Mouse (Mus musculus): ENCODE results near the gene Thrap3.
"Not testable (repeated sequence)": the region's sequence is repeated elsewhere in the genome, so short reads cannot be mapped to it uniquely, and the experiment has no call there.

Thrap3 gene

DNA sequence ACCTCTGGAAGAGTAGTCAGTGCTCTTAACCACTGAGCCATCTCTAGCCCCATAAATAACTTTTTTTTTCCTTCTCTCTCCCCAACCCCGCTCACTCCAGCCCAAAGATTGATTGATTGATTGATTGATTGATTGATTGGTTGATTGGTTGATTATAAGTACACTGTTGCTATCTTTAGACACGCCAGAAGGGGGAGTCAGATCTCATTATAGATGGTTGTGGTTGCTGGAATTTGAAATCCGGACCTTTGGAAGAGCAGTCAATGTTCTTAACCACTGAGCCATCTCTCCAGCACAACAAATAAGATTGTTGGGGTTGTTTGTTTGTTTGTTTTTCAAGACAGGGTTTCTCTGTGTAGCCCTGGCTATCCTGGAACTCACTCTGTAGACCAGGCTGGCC lies 17.0 kb upstream of the Thrap3 start:
- not testable (repeated sequence) for DNase-seq (ENCODE audit: low spot score in 2 of 2)

DNA sequence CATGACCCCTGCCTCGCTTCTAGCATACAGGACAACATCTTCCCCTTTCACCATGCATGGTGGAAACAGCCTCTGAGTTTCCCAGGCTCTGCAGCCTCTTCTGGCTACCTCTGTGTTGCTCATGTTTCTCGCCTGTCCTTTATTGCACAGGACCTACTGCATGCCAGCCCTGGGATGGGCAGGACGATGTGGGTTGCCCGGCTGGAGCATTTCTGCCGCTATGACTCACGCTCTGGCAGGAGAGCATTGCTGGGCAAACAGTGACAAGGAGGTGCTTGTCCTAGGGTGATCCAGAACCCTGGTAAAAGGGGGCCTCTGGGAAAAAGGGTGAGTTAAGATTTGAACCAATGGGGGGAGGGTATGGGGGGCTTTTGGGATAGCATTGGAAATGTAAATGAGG lies 15.2 kb upstream of the Thrap3 start:
- DNase-seq (ENCODE audit: low spot score in 2 of 2), result no peak

DNA sequence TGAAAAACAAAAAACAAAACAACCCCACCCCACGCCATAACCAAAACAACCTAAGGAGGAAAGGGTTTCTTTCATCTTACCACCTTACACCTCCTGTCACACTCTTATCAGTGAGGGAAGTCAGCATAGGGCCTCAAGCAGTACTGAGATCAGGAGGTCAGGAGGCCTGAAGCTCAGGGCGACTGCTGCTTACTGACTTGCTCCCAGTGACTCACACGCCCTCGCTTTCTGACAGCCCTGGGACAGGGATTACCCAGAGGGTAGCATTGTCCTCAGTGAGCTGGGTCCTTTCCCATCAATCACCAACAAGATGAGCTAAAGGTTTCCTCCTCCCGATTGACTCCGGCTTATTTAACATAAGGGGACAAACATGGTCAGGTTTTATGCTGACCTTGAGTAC lies 4.5 kb upstream of the Thrap3 start:
- no peak for DNase-seq (ENCODE audit: low spot score in 2 of 2)

DNA sequence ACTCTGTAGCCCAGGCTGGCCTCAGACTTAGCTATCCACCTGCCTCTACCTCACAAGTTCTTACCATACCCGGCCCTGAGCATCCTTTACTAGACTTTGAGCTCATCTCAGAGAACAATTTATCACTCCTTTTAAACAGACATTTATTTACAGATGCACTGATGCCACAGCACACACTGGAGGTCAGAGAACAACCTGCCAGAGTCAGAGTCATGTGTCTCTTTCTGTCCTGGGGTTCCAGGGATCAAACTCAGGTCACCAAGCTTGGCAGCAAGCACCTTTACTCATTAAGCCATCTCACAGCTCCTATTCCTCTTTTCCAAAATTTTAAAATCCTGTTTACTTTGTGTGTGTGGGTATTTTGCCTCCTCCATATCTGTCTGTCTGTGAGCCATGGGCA lies 2.8 kb upstream of the Thrap3 start:
- DNase-seq (ENCODE audit: low spot score in 2 of 2), result no peak

DNA sequence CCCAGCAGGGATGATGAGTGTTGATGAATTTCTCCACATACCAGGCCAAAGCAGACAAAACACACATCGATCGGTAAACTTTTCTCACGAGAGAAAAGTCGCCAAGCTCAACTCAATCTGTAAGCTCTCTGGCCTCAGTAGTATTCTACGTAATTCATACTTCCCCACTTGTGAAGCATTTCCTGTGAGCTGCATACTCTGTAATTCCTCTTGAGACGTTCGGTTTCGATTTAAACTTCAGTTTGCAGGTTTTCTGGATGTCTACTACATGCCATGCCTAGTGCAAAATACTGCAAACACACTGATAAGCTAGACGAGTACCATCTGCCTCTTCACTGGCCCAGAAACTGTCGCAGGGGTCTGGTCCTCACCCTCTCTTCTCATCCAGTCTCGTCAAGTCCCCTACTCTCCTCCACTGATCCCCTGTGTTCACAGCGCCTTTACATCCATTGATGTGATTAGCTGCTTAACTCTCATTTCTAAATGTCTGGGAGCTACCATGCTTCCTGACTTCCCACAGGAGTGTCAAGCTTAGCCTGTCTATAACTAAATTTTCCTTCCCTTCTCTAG lies 2.2 kb upstream of the Thrap3 start:
- DNase-seq (ENCODE audit: low spot score in 2 of 2), result no peak

DNA sequence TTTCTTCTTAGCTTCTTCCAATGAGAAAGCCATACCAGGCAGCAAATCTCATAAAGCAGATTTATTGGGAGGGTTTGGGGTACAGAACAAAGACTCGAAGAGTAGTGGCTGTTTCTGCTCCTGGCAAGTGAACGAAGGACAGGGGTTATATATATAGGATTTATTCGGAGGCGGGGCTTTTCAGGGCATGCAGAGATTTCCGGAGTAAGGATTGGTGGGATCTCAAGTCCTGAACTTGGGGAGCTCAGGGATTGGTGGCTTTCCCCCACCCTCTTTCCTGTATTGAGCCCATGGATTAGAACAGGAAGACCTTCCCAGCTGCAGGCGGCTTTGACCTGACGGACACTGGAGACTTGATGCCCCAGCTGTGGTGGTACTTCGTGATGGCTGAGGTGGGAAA lies 1.5 kb upstream of the Thrap3 start:
- DNase-seq (ENCODE audit: low spot score in 2 of 2), result no peak

DNA sequence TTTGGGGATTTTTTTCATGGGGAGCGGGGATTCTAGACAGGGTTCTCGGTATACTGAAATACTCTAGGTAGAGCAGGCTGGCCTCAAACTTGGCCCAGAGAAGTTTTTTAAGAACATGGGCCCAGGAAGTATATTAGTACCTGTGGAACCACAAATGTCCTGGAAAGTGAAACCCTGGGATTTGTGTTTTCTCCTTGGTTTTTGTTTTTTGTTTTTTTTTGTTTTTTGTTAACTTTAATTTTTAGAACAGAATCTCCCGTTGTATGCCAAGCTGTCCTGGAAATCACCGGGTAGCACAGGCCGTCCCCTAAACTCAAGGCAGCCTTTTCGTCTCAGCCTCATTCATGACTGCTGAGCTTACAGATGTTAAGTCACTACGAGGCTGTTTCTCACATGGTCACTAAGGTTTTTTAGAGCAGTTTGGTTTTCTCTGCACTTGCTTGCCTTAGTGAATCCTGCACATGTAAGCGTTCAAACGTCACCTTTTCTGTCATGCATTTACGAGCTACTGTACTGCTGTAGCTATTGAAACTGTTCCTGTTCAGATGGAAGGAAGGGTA lies 856 bp upstream of the Thrap3 start:
- DNase-seq (ENCODE audit: low spot score in 2 of 2), result no peak

DNA sequence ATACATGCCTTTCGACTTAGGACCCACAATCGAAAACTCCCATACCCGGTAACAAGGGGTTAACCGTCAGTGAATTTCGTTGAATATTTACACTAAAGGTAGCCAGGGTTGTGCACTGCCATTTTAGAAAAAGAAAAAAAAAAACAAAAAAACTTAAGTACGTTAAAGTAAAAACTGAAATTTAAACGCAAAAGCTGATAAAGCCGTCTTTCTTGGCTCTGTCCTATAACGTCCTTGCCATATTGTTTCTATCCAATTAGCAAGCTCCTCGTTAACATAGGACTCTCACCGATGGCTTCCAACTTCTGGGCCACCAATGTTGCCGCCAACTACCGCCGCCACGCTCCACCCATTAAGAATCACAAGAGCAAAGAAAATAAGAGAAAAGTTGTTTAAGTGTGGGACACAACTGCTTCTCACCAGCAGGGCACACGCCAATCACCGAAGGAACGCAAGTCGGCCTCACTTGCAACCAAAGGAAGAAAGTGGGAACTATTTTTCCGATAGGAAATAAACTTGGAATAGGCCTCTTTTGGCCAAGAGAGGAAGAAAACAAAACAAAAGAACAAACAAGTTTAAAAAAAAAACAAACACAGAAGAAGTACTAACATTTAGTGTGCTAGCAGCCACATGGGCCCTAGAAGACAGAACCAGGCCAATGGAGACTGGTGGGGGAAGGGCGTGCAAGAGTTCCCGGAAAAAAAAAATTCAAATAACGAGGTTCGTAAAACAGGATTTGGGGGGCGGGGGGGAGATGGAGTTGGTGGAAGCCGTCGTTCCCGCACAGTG lies 852 bp downstream of the Thrap3 start:
- DNase-seq (ENCODE audit: low spot score in 2 of 2), result peak; percentile 36 to 39

DNA sequence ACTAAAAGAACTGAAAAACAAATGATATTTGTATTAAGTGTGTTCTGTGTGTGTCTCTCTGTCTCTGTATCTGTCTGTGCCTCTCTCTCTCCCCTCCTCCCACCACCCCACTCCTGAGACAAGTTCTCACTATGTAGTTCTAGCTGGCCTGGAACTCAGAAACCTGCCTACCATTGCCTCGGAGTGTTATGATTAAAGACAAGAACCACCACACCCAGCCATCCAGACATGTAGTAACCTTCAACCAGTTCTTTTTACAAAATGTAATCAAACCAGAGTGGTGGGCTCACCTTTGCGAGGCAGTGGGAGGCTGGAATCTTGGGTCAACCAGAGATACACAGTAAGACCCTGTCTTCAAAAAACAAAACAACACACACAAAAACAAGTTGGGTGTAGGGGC lies 1.9 kb downstream of the Thrap3 start:
- no peak for DNase-seq (ENCODE audit: low spot score in 2 of 2)

DNA sequence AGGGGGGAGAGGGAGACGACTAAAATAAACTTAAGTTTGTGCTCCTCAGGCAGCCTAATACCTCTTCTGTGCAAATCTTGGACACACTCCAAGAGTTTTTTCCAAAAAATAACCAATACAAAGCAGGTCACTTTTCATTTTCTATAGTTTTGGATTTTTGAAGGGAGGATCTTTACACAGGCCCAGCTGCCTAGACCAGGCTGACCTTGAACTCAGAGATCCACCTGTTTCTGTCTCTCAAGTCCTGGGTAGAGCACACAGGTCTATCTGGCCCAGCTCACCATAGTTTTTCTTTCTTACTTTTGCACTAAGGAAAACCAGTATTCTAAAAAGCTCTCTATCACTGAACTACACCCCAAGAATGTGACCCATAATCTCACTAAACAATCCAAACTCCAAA lies 2.5 kb downstream of the Thrap3 start:
- DNase-seq (ENCODE audit: low spot score in 2 of 2), result no peak

DNA sequence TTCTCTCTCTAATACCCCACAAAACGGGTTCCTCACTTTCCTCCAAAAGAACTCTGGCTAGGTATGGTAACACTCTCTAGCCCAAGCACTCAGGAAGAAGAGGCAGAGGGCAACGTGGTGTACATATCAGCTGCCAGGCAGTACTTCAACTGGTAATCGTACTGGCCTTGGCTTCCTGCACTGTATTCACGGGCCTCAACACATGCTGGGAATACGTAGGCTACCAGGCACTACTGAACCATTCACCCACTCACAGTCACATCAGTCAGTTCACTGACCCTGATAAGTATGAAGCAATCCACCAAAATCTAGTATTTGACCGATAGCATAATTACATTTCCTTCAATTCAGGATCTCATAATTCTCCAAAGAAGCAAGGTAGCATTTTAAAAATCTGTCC lies 3.0 kb downstream of the Thrap3 start:
- no peak for DNase-seq (ENCODE audit: low spot score in 2 of 2)

DNA sequence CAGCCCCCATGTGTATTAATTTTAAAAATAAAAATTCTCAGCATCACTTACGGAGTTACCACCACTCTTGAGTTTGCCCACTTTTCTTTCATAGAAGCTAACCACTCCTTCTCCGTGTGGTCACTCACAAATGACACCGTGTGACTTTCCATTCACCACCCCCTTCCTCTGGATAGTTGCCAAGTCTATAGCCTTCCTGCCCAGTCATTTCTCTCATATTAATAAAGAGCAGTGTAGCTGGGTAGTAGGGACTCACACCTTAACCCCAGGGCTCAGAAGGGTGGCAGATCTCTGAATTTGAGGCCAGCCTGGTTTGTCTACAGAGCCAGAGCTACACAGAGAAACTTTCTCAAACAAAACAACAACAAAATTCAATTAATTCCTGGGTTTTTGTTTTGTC lies 5.1 kb downstream of the Thrap3 start:
- DNase-seq (ENCODE audit: low spot score in 2 of 2), result no peak

DNA sequence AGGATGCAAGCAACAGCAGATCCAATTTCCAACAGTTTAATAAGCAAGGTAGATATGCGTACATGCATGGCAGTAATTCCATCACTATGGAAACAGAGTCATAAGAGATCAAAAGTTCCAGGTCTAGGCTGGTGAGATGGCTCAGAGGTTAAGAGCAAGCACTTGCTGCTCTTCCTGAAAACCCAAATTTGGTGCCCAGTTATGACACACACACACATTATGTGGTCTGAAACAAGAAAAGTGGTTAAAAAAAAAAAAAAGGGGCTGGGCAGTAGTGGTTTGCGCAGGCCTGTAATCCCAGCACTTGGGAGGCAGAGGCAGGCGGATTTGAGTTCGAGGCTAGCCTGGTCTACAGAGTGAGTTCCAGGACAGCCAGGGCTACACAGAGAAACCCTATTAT lies 7.6 kb downstream of the Thrap3 start:
- no peak for DNase-seq (ENCODE audit: low spot score in 2 of 2)

DNA sequence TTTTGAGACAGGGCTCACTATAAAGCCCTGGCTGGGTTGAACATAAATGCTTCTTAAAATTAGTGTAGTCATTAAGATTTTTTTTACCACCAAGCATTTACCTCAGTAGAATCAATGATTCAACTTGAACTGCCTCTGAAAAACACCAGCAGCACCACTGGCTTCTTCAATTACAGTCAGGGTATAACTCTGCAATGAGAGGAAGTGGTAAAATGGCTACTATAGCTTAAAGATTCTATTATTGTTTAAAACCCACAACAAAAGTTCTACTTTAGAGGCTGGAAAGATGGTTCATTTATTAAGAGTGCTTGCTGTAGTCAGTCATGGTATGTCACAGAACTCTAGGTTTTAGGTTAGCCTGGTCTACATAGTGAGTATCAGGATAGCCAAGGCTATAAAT lies 8.3 kb downstream of the Thrap3 start:
- no peak for DNase-seq (ENCODE audit: low spot score in 2 of 2)

DNA sequence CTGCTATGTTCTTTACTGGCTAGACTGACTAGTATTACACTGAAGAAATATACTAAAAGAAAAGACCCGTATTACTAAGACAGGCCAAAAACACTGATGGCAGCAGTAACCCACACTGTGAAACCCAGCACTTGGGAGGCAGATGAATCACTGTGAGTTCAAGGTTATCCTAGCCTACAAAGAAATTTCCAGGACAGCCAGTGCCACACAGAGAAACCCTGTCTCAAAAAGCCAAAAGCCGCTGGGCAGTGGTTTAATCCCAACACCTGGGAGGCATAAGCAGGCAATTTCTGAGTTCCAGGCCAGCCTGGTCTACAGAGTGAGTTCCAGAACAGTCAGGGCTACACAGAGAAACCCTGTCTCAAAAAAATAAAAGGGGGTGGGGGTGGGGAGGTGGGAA lies 11.9 kb downstream of the Thrap3 start:
- no peak for DNase-seq (ENCODE audit: low spot score in 2 of 2)

DNA sequence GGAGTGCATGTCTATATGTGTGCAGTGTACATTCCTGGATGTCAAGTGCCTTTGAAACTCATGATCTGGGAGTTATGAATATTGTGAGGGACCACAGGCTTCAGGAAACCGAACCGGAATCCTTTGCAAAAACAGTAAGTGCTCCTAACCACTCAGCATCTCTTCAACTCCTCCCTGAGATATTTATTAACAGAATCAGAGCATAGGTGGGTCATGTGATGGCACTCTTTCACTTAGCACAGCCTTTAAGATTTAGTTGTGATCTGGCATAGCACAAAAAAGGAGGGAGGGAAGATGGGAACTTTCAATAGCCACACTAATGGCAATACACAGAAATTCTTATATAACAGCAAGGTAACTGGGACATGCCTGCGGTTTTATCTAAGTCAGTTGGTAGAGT lies 15.5 kb downstream of the Thrap3 start:
- DNase-seq (ENCODE audit: low spot score in 2 of 2), result no peak

DNA sequence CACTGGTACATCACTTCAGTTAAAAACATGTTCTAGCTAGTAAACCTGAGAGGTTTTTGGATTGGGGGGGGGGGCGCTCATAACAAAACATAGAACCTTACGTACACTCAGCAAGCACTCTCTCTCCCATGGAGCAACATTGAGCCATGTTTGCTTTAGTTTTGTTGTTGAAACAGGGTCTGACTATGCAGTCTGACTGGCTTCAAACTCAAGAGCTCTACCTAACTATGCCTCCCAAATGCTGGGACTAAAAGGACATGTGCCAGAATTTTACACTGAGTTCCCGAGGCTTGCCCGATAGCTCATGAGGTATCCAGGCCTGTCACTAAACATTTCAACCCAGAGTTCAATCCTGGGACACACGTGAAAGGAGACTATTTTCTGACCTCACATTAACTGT lies 19.5 kb downstream of the Thrap3 start:
- no peak for DNase-seq (ENCODE audit: low spot score in 2 of 2)

DNA sequence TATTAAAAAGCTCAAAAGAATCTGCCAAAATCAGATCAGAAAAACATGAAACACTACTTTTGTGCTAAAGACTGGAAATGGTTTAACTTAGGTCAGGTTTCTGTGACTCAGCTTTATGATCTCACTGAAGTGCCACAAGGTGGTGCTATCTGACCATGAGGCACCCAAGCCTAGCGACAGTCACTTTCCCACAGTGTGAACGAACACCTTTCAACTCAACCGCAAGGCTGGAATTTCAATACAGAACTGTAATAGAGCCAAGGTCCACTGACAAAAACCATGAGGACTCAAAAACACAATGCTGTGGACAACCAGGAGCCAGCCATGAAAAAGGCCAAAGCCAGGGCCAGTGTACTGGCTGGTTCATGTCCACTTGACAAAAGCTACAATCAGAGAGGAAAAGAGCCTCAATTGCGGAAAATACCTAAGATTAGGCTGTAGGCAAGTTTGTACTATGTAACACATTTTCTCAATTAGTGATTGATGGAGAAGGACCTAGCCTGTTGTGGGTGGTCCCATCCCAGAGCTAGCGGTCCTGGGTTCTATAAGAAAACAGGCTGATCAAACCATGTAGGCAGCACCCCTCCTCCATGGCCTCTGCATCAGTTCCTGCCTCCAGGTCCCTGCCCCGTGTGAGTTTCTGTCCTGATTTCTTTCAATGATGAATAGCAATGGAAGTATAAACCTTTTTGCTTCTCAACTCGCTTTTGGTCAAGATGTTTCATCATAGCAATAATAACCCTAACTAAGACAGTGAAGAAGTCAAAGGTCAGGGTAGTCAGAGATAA lies 21.2 kb downstream of the Thrap3 start:
- DNase-seq (ENCODE audit: low spot score in 2 of 2), result peak in 1 of 2 experiments; percentile 48

DNA sequence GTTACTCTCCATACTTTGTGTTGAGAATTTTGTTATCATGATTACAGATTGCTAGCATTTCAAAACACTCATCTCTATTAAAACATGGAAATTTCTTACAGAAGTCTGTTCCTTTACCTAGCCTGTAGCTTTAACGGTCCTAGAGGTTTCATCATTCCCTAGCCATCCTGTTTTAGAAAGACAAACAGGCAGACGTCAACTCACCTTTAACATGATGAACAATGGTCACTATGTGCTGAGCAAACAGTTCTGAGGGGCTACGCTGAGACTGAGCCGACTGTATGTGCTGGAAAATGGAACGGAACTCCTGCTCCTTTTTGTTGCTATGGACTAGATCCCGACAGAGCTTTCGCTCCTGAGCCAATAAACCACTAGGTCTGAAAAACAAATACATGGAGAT lies 26.6 kb downstream of the Thrap3 start:
- not testable (repeated sequence) for DNase-seq (ENCODE audit: low spot score in 2 of 2)

DNA sequence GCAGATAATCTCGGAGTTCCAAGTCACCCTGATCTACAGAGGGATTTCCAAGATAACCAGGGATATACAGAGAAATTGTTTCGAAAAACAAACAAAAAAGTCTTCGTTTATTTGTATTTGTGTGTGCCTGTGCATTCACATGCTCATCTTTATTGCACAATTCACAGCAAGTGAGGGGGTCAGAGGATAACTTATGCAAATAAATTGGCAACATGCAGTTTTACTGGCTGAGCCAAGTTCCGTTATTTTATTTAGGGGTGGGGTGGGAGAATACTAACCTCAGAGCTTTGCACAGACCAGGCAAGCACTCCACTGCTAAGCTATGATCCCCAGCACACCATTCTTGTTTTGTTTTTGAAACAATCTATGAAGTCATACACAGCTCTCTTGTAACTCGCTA lies 28.8 kb downstream of the Thrap3 start:
- DNase-seq (ENCODE audit: low spot score in 2 of 2), result no peak

DNA sequence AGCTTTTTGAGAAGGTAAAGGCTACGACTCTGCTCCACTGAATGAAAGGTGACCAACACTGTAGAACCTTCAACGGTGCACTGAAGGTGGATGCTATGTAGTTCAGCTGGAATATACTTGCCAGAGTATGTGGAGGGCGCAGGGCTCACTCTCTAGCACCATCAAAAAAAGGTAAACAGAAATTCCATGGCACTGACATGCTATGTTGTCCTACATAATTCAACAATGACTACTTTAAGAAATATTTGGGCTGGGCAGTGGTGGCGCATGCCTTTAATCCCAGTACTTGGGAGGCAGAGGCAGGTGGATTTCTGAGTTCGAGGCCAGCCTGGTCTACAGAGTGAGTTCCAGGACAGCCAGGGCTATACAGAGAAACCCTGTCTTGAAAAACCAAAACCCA lies 31.8 kb downstream of the Thrap3 start:
- not testable (repeated sequence) for DNase-seq (ENCODE audit: low spot score in 2 of 2)

DNA sequence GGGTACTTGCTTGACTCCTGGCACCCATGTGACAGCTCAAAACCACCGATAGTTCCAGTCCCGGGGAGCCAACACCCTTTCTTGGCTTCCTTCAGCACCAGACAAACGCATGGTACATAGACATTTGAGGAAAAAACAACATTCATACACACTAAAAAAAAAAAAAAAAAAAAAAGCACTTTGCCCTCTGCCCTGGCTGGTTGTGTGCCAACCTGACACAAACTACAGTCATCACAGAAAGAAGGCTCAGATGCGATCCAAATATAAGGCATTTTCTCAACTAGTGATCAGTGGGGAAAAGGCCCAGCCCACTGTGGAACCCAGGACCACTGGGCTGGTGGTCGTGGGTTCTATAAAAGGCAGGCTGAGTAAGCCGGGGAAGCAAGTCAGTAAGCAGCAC lies 33.7 kb downstream of the Thrap3 start:
- no peak for DNase-seq (ENCODE audit: low spot score in 2 of 2)

DNA sequence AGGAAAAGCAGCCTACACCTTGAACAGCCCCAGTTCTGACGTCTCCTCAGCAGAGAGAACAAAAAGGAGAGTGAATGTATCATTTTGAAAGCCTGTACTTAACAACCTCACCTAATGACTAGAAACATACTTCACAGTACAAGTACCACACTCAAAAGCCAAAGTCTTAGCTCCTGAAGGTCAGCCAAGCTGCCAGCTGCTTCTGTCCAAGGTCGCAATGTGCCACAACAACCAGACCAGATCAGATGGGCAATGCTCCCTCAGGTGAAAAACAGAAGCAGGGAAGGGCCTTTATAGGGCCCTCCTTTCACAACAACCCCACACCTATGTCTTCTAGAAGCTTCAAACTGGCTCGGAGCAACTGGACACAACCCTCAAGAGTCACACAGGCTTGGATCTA lies 36.5 kb downstream of the Thrap3 start:
- no peak for DNase-seq (ENCODE audit: low spot score in 2 of 2)

All from thymus, postnatal 10 days (tissue).